Mouse (Mus musculus) thymus, postnatal 36 days (tissue): ENCODE measurements around the gene Dctn2.
A peak's percentile ranks its signal among the peaks of the same experiment; 100 is the strongest.

Experiments
- DNase-seq, 2 experiments: peaks; one replicate each; pipeline ENCODE4 v3.0.0; 2022; ENCODE audit warnings: mixed read lengths in 2 of 2

Gene Dctn2

DNA sequence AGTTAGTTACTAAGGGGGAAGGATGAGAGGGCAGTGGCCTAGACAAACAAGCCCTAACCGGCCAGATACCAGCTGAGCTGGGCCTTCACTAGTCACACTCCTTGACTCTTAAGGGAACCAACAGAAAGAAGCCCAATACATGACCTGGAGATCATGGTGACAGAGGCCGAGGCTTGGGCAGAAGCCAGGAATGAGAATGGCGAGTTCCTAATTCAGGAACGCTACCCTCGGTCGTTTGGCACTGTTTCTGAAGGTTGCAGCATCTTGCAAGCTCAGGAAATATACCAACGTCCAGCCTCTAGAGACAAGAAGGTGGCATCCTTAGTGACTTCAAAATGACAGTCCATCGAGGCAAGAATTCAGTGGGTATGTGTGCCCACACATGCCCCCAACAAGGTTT is 1.8 kb upstream of the Dctn2 start:
- DNase-seq: no peak

DNA sequence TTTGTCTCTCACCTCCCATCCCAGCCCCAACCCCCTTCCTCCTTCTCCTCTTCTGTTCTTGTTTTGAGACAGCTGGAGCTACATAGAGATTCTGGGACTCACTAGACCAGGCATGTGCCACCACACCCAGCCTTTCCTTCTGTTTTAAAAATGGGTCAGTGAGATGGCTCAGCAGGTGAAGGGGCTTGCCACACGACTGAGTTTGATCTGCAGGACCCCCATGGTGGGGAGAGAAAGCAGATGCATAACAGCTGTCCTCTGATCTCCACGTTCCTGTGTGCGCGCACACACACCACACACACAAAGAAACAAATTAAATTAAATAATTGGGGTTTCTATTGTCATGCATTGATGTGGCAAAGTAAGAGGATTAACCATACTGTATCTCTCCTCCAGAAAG is 1.2 kb upstream of the Dctn2 start:
- no peak for DNase-seq

DNA sequence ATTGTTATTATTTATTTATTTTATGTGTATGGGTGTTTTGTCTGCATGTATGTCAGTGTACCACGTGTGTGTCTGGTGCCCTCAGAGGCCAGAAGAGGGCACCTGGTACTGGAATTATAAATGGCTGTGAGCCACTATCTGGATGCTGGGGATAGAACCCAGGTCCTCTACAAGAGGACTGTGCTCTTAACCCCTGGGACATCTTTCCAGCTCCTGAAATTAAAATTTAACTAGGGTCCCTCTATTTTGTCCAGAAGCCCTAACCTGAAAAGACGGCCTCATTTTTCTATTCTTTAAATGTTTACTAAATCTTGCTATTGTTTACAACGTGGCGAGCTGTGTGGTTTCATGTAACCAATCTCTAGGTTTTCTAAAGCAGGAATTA is 449 bp upstream of the Dctn2 start:
- peak in 1 of 2 experiments; percentile 26 for DNase-seq

DNA sequence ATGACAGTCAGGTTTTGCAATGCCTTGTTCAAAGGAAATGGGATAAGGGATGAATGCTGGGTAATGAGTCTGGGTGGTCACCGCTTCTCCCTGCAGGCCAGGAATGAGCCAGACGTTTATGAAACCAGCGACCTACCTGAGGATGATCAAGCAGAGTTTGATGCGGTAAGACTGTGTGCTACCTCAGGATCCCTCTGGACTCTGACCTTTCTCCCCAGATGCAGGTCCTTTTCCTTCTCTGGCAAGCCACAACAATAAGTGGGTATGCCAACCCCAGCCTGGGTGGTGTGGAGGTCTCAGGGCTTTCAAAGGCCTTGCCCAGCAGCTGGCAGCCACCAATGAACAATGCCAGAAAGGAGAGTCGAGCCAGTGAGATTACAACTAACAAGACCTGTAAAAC is 1.1 kb downstream of the Dctn2 start:
- DNase-seq: no peak

DNA sequence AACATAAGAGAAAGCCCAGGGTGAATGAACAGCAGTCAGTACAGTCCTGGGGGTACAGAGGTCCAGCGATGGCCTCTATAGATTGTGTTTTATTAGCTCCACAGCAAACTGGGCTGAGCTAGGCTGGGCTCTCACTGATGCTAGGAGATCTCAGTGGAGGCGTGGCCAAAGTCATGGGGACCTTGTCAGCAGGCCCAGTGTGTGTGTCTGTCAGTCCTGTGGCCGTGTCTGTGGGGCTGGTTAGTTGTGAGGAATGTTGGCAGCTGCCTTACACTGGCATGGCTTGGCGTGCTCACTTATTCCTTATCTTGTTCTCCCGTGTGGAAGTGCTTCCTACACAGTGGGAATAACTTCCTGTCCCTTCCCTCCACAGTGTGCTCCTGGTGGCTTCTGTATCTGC is 2.2 kb downstream of the Dctn2 start:
- DNase-seq: no peak

DNA sequence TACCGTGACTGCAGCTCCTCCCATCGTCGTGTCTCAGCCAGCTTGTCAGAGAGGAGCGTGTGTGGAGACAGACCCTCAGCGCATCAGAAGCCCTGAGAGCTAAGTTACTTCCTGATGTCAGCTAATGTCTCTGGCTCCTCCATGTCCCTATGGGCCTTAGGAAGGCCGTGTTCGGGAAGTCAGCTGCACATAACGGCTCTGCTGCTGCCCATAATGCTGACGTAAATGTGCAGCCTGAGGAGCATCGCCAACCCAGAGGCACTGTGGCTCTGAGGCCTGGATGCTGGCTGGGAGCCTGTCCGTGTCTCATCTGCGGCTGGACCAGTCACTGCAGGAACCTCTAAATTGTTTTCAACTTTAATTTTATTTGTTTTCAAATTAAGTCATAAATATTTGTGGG is 2.9 kb downstream of the Dctn2 start:
- no peak for DNase-seq

DNA sequence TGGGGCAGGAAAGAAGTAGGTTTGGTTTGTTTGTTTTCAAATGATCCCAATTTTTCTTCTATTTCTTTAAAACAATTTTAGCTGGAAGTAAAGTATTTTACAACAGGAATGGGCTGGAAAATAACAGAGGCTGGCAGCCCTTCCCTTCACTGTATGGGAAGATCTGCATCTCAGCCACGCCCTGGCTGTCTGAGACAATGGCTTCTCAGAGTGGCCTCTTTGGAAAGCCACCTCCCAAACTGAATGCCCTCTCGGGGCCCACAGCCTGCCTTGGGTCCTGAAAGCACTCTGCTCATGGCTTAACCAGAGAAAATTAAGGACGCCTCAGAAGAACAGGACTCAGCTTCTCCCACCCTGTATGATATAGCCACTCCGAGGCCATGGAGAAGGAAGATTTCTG is 3.7 kb downstream of the Dctn2 start:
- no peak for DNase-seq

DNA sequence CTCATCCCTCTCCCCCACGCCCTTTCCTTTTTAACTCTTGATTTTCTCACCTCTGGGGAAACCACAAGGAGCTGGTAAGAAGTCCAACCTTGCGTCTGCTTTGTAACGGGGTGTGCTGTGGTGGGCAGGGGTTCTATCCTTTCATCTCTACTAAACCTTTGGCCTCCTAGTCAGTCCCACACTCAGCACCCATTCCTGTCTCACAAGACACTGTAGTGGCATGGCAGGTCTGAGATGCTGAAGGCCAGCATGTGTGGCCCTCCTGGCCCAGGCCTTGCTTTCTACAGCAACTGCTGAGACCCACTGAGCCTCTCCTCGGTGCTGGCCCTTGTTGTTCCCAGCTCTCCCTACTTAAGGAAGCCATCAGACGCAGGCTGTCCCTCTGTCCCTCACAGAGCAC is 6.2 kb downstream of the Dctn2 start:
- no peak for DNase-seq

DNA sequence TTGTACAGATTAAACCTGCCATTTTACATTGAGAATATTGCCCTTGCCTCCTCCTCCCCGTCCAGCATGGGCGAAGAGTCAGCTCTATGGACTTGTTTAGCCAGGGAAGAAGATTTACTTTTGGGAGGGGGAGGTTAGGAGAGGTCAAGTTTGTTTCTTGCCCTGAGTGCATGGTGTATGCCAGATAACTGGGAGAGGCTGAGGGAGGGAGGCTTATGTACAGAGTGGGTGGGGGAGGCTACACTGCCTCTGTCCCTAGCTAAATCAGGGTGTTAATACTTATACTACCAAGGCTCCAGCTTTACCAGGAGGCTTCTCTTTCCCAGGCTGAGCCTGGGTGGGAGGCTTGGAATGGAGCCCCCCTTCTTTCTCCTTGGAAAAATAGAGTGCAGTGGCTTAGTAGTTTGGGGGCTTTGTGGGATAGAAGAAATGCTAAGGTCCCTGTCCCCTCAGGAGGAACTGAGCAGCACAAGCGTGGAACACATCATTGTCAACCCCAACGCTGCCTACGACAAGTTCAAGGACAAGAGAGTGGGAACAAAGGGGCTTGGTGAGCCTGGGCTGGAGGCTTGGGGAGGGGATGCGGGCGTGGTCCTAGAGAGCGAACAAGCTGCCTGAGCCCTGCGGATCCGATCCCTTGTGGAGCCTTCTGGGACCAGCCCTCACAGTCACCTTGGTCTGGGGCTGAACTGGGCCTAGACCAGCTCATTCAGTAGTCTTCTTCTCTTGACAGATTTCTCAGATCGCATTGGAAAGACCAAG is 8.3 kb downstream of the Dctn2 start:
- no peak for DNase-seq

DNA sequence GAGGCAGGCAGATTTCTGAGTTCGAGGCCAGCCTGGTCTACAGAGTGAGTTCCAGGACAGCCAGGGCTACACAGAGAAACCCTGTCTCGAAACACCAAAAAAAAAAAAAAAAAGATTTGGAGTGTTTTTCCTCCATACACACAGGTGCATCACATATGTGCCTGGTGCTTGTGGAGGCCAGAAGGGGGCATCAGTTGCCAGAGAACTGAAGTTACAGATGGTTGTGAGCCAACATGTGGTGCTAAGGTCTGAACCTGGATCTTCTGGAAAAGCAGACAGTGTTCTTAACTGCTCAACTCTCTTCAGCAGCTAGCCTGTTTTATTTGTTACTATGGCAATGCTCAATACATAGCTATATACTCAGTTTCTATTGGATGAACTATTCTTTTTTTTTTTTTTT is 13.6 kb downstream of the Dctn2 start:
- DNase-seq: no peak

DNA sequence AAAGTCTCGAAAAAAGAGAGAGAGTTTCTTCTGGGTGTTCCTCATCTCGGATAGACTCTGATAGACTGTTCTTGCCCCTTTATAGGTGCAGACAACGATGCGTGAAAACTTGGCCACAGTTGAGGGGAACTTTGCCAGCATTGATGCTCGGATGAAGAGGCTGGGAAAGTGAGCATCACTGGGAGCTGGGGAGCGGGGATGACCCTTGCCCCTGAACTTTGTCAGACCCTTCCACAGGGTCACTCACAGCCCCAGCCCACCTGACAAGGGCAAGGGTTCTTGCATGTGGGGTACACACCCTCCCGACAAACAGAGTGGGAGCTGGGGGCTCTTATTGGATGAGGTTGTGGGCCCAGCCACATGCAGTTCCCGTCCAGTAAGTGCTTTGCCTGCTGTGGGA is 15.1 kb downstream of the Dctn2 start:
- no peak for DNase-seq

DNA sequence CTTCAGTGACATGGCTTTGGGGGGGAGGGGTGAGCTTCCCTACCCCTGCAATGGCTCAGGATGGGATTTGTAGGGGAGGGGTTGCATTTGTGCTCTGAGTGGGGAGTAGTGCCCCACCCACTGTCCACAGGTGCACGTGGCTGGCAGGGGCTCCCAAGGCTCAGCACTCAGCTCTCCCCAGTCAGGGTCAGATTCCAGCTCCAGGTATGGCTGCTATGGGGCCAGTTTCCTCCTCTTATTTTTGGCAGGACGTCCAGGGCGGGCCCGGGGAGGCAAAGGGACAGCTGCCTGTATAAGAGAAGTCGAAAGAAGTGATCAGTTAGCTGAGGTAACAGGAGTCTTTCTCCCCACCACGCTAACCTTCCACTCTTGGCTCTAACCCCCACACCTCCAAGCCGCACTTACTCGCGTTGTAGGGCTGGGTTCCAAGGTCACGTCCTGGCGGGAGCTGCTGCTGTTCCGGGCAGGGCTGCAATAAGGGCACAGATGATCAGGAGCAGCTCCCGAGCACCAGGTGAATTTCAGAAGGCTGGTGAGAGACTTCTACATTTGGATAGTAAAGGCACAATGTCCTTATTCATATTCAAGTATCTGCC is 16.6 kb downstream of the Dctn2 start:
- DNase-seq: no peak

DNA sequence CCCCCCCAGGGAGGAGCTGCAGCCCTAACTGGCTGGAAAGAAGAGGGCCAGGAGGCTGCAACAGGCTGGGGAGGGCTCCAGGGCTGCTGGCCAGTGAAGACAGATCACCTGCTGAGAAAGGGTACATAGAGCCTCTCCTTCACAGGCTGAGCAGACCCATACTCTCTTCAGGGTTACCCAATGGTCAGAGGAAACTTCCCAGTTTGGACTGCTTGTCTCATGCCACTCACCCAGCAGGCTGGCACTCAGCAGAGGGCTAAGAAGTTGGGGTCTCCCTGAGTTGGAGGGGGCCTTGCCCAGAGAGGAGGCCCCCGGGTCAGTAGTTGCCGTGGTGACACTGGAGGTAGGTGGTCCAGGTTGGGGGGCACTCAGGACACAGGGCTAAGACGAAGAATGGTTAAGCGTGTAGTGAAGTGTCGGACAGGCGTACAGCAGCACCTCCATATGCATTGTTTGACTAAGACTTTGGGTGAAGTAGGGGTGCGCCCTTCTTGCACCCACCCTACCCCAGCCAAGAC is 18.0 kb downstream of the Dctn2 start:
- no peak for DNase-seq

DNA sequence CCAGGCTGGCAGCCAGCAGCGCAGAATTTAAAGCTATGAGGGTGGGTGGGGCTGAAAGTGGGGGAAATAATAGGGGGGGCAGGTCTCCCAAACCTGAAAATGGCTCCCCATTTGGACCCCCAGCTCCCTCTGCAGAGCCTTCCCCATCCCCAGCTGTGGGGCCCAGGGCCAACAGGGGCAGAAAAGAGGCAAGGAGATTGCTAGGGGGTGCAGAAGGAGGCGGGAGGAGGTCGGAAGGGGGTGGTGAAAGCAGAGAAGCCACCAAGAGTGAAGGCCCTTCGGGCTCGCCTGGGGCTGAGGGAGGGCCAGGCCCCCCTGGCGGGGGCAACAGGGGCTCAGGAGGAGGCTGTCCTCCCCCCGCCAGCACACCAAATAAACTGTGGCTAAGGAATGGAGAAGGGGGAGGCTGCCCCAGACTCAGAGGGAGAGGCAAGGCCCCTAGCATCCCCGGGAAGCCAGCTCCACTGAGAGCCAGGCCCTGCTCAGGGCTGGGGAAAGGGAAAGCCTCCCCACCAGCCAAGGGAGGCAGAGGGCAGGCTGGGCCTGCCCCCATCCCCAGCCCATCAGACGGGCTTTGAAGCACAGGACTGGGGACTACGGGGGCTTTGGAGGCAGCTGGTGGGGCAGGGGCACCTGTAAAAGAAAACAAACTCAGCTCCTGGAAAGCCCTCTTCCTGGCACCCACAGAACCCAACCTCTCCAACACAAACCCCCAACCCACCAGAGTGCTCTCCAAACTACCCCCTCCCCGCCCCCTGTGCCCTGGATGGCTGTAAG is 18.7 kb downstream of the Dctn2 start:
- DNase-seq: no peak

DNA sequence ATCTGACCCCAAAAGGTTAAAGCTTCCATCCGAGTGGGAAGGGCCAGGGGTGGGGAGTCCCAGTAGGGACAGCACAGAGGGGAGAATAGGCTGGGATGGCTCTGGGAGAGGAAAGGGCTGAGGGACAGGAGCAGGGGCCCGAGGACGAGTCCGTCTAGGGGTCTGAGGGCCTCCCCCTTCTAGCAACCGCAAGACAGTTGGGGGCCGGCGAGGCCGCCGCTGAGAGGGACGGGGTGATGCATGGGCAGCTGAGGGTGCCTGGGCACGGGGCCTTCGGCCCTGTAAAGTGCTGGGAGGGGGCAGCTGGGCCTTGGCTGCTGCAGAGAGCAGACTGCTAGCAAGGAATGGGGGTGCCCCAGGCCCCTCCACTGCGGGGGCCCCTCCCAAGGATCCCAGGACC is 19.5 kb downstream of the Dctn2 start:
- DNase-seq: no peak

DNA sequence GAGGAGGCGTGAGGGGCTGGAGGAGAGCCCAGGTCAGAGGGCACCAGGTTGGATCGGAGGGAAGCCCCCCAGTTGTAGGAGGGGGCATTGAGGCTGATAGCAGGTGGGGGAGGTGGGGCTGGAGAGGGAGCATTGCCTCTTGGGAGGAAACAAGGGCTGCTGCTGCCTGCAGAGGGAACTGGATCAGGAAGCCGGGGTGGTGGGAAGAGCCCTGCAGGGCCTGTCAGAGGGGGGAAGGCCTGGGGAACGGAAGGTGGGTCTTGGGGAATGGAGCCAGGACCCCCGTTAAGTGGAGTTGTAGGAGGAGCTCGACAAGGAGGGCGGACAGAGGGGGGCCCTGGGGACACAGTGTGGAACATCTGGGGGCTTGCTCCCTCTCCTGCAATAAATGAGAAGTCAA is 20.0 kb downstream of the Dctn2 start:
- DNase-seq: no peak

DNA sequence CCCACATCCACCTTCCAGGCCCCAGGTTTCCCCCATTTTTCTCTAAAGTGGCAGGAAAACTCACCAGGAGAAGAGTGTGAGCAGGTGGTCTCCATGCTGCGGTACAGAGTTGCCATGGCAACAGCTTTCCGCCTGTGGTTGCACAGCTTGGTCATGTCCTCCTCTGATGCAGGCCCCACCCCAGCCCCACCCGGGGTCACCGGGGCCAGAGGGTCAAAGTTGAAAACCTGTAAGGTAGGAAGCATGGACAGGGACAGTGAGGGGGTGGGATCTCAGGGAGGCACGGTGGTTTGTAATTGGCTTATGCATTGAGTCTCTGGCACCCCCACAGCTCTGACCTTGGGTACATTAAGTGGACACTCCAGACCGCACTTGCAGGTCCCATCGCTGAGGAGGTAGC is 20.6 kb downstream of the Dctn2 start:
- peak in 1 of 2 experiments; percentile 42 for DNase-seq

DNA sequence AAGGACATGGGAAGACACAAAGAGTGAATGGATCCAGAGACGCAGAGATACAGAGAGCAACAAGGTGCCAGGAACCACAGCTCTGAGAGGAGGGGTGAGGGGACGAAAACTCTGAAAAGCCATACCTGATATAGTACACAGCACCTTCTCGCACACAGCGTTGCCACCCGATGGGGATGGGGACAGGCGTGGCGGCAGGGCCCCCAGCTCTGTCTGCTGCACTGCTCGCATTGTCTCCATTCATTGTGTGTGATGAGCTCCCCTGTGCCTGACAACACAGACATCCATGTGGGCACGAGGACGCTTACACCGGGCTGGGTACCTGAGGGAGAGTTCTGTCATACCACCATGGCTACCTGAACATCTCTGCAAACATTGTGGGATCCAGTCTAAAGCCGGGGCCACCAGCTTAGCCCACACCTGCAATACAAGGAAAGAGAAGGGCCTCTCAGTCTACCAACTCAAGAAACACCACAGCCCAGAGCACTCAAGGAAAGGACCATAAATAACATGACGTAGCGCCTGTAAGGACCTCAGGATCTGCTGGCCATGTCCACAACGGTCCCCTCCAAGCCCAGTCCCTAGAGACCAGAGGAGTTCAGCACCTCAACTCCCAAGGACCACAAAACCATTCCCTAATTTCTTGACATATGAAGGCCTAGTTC is 21.2 kb downstream of the Dctn2 start:
- DNase-seq: no peak

DNA sequence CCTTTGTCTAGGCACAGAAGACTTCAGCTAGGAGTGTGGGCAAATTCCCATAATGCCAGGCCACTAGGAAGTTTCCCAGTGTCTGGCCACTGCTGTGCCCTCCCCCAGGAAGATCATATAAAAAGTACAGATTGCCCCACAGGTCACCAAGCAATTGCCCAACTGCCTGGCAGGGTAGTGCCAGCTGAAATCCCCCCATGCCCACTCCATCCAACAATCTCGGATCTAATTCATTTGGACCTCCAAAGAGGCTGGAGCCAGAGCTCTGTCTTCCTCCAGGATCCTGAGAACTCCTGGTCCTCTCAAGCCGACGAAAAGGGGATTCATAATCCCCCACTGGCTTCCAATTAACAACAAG is 21.7 kb downstream of the Dctn2 start:
- no peak for DNase-seq

DNA sequence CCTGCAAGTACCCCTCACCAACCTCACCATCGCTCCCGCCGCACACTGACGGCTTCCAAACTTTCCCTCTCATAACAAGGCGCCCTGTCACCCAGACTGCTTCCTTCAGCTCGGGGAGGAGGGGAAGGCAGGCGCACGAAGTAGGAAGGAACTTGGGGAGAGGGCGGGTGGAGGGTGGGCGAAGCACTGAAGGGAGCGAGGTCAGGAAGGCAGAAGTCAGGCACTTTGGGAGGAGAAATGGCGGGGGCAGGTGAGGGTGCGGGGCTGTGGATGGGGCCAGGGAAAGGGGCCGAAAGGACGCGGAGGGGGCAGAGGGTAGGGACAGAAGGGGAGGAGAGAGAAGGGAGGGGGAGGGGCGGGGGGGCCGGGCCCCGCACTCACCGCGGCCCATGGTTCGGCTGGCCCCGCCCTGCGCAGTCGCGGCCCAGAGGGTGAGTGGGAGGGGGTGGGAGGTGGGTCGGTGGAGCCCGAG is 22.2 kb downstream of the Dctn2 start:
- peak in 1 of 2 experiments; percentile 75 for DNase-seq

DNA sequence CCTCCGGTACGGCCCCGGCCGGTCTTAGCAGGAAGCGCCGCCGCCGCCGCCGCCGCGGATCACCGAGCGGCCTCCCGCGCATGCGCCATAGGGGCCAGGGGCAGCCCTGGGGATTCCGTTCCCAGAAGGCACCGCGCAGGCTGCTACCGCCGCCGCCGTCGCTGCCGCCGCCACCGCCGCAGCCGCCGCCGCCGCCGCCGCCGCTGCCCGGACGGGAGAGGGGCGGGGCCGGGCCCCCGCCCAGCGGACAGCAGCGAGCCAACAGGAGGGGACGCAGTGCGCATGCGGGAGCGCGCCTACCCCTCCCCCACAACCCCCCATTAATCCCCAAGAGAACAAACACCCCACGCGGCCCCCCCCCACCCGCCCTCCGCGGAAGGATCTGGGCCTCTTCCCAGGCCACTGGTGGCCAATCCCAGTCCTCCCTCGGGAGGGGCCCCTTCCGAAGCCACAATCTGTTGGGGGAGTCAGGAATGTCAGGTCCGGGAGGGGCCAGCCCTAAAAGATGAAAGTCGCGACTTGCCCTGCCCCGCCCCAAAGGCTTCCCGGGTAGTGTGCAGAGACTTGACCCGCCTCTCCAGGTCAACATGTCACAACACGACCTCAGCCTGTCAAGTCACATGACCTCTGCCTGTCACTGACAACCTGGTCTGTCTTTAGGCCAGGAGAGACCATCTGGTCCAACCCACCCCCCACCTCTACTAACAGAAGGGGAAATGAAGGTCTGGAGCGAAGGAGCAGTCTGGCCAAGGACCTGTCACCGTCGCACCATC is 22.8 kb downstream of the Dctn2 start, which contains the start of gene Mbd6:
Gene Mbd6 (minus strand): TSS at position 219 of the 773 bp plus-strand sequence.
- DNase-seq: peak; percentile 88 to 93

DNA sequence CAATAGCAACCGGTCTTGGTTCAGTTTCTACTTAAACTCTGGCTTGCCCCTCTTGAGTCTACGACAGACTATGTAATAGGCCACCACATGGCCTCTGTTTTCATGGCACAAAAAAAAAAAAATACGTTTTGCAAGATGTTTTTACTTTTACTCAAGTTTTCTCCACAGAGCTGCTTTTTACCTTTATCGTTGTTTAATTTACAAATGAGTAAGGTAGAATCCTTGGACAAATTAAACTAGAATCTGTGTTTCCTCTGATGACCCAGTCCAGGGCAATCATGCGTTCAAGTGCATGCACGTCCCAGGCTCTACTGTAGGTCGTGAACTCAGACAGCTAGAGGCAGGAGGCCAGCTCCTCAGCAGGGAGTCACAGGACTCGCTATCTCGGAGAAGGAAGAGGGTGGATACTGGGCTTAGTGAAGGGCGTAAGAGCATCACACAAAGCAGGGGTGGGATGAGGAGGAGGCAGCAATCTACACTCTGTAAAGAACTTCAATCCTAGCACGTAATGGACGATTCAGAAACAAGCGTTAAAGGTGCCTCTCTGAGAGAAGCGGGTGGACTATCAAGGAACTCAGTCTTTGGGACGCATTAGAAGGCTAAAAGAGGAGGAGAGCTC is 23.5 kb downstream of the Dctn2 start:
- DNase-seq: peak; percentile 51
